Mouse (Mus musculus): ENCODE results near the gene Atrnl1. TPM values are rescaled to one million over a fixed set of nuclear protein-coding genes. Genes with fewer than 3 reads are reported as not detected.
A peak's percentile ranks its signal among the peaks of the same experiment; 100 is the strongest.

Gene Atrnl1
- total RNA-seq, 2 experiments from 2014 or later: 7.1 to 8.0 TPM

DNA sequence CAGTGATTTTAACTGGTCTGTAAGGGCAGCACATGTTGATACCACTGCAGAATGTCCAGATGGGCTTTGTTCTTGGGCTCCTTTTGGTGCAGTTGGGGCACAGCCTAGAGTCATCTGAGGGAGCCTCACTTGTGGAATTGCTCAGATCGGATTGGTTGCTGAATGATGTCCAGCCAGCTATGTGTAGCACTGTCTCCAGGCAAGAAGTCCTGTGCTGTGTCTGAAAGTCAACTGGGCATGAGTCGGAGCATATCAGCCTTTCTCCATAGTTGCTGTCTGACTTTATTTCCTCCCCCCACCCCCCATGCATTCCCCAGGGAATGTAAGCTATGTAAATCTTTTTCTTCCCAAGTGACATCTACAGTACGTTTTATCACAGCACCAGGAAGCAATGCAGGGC, 278.9 kb downstream of the Atrnl1 start:
- intact Hi-C loops (cut with DNase I): no loop called here
- DNase-seq: no peak
- TF ChIP-seq CTCF (IDR thresholded peaks at IDR 0.05): no peak
- Histone ChIP-seq H3K4me3 (no peak overlapping the region), H3K27ac (no peak overlapping the region)

DNA sequence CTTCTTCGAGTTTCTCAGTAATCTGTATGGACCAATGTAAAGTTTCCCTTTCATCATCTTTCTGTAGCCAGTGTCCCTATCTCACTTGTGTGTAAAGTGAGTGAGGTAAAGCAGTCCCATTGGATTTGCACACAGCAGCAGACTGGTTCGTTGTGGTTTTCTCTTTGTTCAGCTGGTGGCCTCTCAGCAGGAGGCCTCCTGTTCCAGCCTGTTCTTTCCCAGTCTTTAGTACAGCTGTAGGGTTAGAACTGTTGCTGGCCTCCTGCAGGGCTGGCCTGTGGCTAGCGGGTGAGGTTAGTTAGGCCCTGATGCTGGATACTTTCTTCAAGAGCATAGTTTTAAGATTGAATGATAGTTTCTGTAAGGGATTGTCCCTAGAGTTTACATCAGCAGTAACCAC, 280.1 kb downstream of the Atrnl1 start:
- no peak for DNase-seq

DNA sequence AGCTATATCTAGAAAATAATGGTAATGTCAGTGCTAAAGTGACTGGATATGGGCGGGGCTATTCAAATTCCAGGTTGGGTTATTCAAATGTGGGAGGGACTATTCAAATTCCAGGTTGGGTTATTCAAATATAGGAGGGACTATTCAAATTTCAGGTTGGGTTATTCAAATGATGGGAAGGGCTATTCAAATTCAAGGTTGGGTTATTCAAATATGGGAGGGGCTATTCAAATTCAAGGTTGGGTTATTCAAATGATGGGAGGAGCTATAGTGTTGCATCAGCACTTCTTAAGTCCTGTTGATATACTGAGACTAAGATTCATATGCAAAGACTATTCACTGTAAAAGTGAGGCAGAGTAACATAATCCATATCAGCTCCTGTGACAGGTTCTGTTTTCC, 283.4 kb downstream of the Atrnl1 start:
- no peak for TF ChIP-seq CTCF (IDR thresholded peaks at IDR 0.05)
- H3K27ac ChIP-seq: no peak overlapping the region
- intact Hi-C loops (cut with DNase I): no loop called here
- no peak overlapping the region for H3K4me3 ChIP-seq
- no peak for DNase-seq

More for the DNA sequence above, 280.1 kb downstream of the Atrnl1 start:
- intact Hi-C loops (cut with DNase I): no loop called here
- no peak overlapping the region for H3K27ac ChIP-seq
- no peak for TF ChIP-seq CTCF (IDR thresholded peaks at IDR 0.05)
- no peak overlapping the region for H3K4me3 ChIP-seq

DNA sequence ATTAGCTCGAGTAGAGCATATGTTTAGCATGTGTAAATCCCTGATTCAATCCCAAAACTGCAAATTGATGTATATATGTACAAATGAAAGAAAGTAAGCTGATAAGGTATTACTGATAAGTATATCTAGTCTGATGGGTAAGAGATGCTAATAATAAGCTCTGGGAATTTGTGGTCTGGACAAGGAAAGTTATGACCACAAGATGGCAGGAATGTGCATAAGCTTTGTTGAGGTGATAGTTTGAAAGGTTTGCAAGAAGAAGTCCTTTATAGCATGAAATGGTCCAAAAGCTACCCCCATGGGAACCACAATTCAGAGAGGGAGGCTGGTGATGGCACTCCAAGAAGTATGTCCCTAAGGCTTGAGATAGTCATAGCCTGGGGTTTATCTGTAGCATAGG, 289.2 kb downstream of the Atrnl1 start:
- H3K27ac ChIP-seq: no peak overlapping the region
- H3K4me3 ChIP-seq: no peak overlapping the region
- peak; percentile 37 for TF ChIP-seq CTCF (IDR thresholded peaks at IDR 0.05)
- no peak for DNase-seq
- intact Hi-C loops (cut with DNase I): loop anchor here (10.0 kb wide), 1 partner anchor 565 kb away; no protein-coding TSS in a partner anchor

DNA sequence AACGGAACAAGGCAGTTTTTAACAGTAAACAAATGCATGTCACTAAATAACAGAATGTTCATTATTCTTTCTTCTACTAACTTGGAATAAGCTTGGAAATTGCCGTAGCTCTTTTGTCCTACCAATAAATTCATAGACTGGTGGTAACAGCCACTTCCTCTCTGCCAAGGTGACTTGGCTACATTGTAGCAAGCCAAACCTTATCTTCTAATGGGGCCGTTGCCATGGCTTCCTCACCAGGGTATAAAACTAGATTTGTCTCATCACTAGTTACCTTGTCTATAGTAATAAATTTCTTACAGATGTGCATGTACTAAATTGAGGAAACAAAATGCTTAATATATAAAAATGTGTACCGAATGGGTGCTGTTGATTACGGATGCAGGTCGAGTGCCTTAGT, 298.6 kb downstream of the Atrnl1 start:
- H3K27ac ChIP-seq: no peak overlapping the region
- DNase-seq: no peak
- intact Hi-C loops (cut with DNase I): loop anchor here (10.0 kb wide), 1 partner anchor 555 kb away; no protein-coding TSS in a partner anchor
- no peak for TF ChIP-seq CTCF (IDR thresholded peaks at IDR 0.05)
- no peak overlapping the region for H3K4me3 ChIP-seq

DNA sequence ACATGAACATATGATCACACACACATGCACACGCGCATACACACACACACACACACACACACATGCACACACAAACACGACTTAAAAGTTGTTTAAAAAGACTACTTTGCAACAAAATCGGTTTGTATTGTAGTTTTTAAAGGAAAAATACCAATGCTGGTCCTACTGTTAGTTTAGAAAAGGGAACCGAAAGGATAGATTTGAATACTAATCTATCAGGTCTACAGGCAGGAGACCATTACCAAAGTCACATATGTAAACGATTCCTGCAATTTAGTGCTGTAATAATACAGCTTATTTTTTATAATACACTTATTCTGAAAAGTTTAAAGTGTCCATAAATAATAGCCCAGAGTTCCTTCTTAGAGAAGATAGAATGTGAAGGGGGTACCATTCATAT, 299.8 kb downstream of the Atrnl1 start:
- H3K4me3 ChIP-seq: no peak overlapping the region
- intact Hi-C loops (cut with DNase I): no loop called here

DNA sequence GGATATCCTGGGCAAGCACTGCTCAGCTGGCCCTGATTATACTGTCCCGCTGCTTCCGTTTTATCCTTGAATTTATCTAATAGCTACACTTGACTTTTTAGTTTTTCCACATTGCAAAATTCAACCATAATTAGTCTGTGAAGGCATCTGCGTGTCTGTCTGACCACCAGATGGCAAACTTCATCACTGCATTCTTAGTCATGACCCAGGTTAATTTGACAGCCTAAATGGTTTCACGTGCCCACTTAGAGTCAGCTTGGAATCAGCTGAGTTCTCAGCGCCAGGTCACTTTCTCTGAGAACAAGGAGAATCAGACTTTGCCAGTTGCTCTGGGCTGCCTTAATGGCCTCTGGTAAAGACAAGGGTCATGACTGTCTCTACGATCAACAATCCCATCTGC, 305.5 kb downstream of the Atrnl1 start:
- no peak for DNase-seq
- Histone ChIP-seq H3K4me3 (no peak overlapping the region), H3K27ac (no peak overlapping the region)
- intact Hi-C loops (cut with DNase I): no loop called here
- TF ChIP-seq CTCF (IDR thresholded peaks at IDR 0.05): peak; percentile 42

More for the DNA sequence above, 299.8 kb downstream of the Atrnl1 start:
- DNase-seq: no peak
- H3K27ac ChIP-seq: no peak overlapping the region
- TF ChIP-seq CTCF (IDR thresholded peaks at IDR 0.05): no peak

DNA sequence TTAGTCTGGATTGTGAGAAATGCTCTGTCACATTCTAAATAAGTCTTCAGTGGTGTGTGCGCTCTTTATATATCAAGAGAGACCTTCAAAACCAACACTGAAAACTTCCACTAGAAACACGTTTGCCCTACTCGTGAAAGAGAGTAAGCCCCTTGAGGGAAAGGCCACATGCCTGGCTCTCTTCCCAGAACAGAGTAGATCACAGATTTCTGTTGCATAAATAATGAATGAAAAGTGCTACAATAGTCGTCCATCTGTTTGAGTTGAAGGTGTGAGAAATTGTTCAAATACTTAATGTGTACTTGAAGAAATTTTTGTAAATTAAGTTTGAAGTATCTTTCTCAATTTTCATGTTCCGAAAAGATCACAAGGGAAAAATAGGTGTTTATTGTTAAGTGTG, 312.2 kb downstream of the Atrnl1 start:
- Histone ChIP-seq H3K27ac (no peak overlapping the region), H3K4me3 (no peak overlapping the region)
- no peak for TF ChIP-seq CTCF (IDR thresholded peaks at IDR 0.05)
- intact Hi-C loops (cut with DNase I): no loop called here
- DNase-seq: no peak

DNA sequence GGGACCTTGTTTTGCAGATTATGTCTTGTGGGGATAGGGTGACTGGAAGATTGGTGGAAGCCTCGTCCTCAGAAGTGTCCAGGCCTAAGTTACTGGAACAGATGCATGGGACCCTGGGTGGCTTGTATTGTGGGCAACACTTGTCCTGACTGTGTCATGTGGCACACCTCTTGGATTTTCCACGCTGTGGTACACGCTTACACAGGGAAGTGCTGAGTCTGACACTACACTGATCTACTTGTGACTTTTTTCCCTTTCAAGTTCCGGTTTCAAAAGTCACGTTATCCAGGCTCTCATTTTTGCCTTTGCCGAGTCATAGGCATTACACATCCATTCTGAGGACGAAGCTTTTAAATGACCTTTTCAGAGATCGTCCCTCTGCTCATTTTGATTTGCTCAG, 314.0 kb downstream of the Atrnl1 start:
- H3K4me3 ChIP-seq: no peak overlapping the region
- intact Hi-C loops (cut with DNase I): no loop called here
- H3K27ac ChIP-seq: no peak overlapping the region
- DNase-seq: no peak
- no peak for TF ChIP-seq CTCF (IDR thresholded peaks at IDR 0.05)

DNA sequence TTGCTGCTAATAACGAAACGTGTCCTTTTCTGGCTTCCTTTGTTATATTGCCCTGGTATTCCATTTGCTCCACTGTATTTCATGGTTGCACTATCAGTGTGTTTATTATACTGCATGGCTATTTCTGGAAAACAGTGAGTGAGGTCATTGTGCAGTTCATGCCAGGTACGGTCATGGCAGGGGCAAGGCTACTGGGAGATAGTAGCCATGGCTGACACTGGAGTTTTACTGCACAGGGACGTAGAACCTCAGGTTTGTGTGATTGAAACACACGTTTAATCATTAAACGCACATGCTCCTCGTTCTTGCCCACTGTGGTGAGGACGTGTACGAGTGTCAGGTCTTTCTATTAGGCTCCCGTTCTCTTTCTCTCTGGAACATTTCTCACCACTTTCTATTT, 314.8 kb downstream of the Atrnl1 start:
- DNase-seq: no peak
- no peak for TF ChIP-seq CTCF (IDR thresholded peaks at IDR 0.05)
- Histone ChIP-seq H3K4me3 (no peak overlapping the region), H3K27ac (no peak overlapping the region)
- intact Hi-C loops (cut with DNase I): no loop called here

DNA sequence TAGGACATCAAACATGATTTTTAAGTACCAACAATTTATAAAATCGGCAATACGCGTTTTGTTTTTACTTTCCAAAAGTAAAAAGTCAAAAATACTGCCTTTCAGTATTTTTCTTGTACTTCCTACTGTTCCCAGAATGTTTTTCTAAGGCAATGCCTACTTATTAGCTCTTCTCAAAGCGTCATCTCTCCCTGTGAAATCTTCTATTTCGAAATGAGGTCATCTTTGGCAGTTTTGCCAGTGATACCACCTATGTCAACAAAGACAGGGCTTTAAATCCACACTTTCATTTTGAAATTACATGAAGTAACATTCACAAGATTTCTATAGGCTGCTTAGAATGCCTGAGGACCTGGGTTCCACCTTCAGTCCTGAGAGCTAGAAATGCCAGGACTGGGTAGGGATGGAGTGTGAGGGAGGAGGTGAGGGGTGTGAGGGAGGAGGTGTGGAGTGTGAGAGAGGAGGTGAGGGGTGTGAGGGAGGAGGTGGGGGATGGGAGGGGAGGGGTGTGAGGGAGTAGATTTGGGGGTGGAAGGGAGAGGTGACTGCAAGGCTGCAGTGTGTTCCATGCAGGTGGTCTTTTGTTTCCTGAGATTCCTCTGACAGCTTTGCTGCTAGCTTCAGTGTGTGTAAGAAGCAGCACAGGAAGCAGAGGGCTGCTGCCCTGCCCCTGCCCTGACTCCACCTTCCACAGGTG, 315.5 kb downstream of the Atrnl1 start:
- no peak for TF ChIP-seq CTCF (IDR thresholded peaks at IDR 0.05)
- no peak for DNase-seq
- no peak overlapping the region for H3K4me3 ChIP-seq
- no peak overlapping the region for H3K27ac ChIP-seq
- intact Hi-C loops (cut with DNase I): no loop called here

DNA sequence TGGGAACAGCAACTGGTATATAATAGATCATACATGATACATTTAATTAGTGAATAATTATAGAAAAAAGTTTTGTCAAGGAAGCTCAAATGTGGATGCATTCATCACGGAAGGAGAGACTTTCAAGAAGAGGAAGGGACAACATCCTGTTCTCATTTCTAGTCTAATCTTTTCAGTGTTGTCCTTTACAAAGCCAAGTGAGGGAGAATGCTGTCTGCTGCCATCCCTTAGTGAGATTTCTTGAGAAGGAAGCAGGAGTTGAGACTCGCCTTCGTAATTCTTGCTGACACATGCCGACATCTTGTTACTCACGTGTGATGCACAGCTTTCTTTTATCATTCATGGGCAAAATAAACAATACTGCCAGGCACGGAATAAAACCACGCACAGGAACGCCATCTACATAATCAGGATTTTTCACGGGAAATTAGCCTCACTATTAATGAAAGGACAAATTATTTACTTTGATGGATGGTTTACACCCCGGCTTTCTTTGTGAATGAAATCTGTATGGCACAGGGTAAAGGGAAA, 316.2 kb downstream of the Atrnl1 start:
- intact Hi-C loops (cut with DNase I): no loop called here
- no peak for DNase-seq
- TF ChIP-seq CTCF (IDR thresholded peaks at IDR 0.05): no peak
- H3K27ac ChIP-seq: no peak overlapping the region
- H3K4me3 ChIP-seq: no peak overlapping the region

DNA sequence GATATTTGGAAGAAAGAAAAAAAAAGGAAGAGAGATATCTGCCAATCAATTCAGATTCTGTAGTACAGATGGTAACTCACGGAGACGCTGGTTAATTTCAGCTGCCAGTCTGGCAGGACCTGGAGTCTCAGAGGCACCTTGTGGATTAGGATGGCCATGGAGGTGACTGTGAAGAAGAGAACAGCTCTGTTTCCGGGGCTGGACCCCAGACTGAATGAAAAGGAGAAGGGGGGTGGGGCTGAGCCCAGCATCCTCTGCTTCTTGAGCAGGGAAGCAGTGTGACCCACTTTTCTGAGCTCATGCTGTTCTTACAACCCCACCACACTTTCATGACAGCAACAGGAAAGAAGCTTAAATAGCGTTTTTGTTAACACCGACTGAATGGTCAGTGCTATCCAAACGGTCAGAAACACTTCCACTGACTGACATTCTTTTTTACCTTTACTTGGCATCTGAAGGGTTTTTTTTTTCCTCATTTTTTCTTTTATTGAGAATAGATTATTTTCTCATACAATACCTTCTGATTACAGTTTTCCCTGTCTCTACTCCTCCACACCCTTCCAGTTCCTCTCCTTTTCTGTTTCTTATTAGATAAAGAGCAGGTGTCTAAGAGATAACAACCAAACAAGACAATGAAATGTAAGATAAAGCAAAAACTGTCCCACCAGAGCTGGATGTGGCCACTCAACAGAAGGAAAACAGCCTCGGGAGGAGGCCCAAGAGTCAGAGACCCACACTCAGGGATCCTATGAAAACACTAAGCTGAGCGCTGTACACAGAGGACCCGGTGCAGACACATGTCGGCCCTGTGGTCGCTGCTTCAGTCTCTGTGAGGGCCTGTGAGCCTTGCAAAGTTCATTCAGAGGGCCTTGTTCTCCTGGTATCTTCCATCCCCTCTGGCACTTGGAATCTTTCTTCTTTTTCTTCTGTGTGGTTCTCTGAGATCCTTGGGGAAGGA, 317.0 kb downstream of the Atrnl1 start:
- Histone ChIP-seq H3K27ac (no peak overlapping the region), H3K4me3 (no peak overlapping the region)
- intact Hi-C loops (cut with DNase I): no loop called here
- DNase-seq: no peak
- no peak for TF ChIP-seq CTCF (IDR thresholded peaks at IDR 0.05)
